Mouse (Mus musculus): Measurements from ENCODE around the gene Apbb2.

DNA sequence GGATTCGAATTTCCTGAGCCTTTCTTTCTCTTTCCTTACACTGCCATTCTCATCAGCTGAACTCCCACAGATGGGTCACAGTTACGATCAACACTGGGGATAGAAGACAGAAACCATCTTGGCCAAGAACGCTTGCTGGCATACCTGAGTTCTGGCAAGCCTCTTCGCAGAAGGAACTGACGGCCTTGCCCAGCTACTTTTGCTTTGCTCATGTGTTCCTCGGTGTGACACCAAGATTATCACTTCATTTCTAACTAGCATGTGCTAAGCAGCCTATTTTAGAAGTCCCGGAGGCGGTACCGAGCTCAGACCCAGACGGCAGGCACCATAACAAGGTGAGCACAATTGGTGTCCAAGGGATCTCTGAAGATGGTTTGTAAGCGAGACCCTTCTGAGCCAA lies 12.9 kb downstream of the Apbb2 start:
- TF ChIP-seq MAX (IDR thresholded peaks at IDR 0.05; ENCODE audit: low read depth) (no peak), MYOD1 (IDR thresholded peaks at IDR 0.05; ENCODE audit: control insufficient read depth in 1 of 3, insufficient read length in 2 of 3, low read depth in 2 of 3) (no peak), USF1 (IDR thresholded peaks at IDR 0.05; ENCODE audit: low read depth) (no peak), POLR2A (IDR thresholded peaks at IDR 0.05; ENCODE audit: insufficient read length, low read depth) (no peak), CEBPB (IDR thresholded peaks at IDR 0.05; ENCODE audit: insufficient read depth, poor library complexity, severe bottlenecking) (no peak), E2F4 (IDR thresholded peaks at IDR 0.05; ENCODE audit: insufficient read depth) (no peak), REST (IDR thresholded peaks at IDR 0.05; ENCODE audit: insufficient read depth, insufficient read length) (no peak)
